Mouse (Mus musculus) cerebellum, adult 2 months (tissue): ENCODE results near the gene Hinfp. TPM values are rescaled to one million over a fixed set of nuclear protein-coding genes. Genes with fewer than 3 reads are reported as not detected.
"Not testable (repeated sequence)": the region's sequence is repeated elsewhere in the genome, so short reads cannot be mapped to it uniquely, and the experiment has no call there.

Source experiments
- DNase-seq, 2 experiments: peaks; one replicate each; pipeline ENCODE4 v3.0.0; 2021
- H3K27ac ChIP-seq: fragments of 200-500 bp; 2 replicates; pipeline ENCODE4 v1.5.1; 2012; ENCODE audit warnings: low read length, control low read depth, inconsistent platforms; ENCODE audit not compliant: insufficient read depth
- H3K27me3 ChIP-seq: fragments of 200-500 bp; 2 replicates; pipeline ENCODE4 v1.6.1; 2012; ENCODE audit warnings: inconsistent platforms, mild to moderate bottlenecking, low read length, moderate library complexity; ENCODE audit not compliant: control insufficient read depth, insufficient read depth
- H3K4me1 ChIP-seq: fragments of 200-500 bp; 2 replicates; pipeline ENCODE4 v1.6.1; 2011; ENCODE audit warnings: low read length; ENCODE audit not compliant: control insufficient read depth, insufficient read depth
- H3K4me3 ChIP-seq: fragments of 200-500 bp; replicated peaks from 2 replicates; pipeline ENCODE3; 2011; ENCODE audit warnings: mild to moderate bottlenecking, low read depth, low read length, control low read depth; ENCODE audit not compliant: insufficient read depth
- CTCF ChIP-seq: fragments of 200-500 bp; IDR thresholded peaks from 2 replicates; pipeline ENCODE4 v1.5.1; 2011; ENCODE audit warnings: low read depth, mild to moderate bottlenecking, control low read depth, low read length, moderate library complexity, borderline replicate concordance; ENCODE audit not compliant: insufficient read depth
- POLR2A ChIP-seq: fragments of 200-500 bp; IDR thresholded peaks from 2 replicates; pipeline ENCODE4 v1.6.1; 2011; ENCODE audit warnings: low read length, control low read depth, borderline replicate concordance; ENCODE audit not compliant: insufficient read depth
- WGBS: fragments of 180-500 bp; shearing (Covaris S2); methylation state at CpG from one replicate; pipeline ENCODE4 v1.1.7; 2018; 5-methylcytosine and 5-hydroxymethylcytosine counted together
- polyA plus RNA-seq: library from polyadenylated mRNA; depleted of rRNA; stranded (reverse); fragments of >200 nt; gene quantifications from 2 replicates; pipeline ENCODE4 v1.2.3, GENCODE M21; 2012

Gene Hinfp
- polyA plus RNA-seq, 1 experiment = 35.8 TPM

GRCm38 (mm10) chr9:44330736-44331135 is 25.3 kb upstream of the Hinfp start:
- H3K4me1 ChIP-seq = 0 out of 2 replicates have a peak, but pooled peaks cover 3% of the 10 kb centered on the region
- WGBS = 89% methylated on average over 6 of the region's 6 CpGs
- H3K27me3 ChIP-seq = no peaks in the 10 kb centered on the region
- no peak overlapping the region for H3K27ac ChIP-seq
- DNase-seq = no peak
- H3K4me3 ChIP-seq = no peak overlapping the region
- no peak for TF ChIP-seq CTCF
- no peak for TF ChIP-seq POLR2A

- H3K27ac ChIP-seq = no peak overlapping the region
- 55% methylated on average over 5 of the region's 5 CpGs for WGBS
- DNase-seq = no peak
- TF ChIP-seq CTCF (no peak), POLR2A (no peak)
- no peaks in the 10 kb centered on the region for H3K27me3 ChIP-seq
- H3K4me1 ChIP-seq = 0 out of 2 replicates have a peak, but pooled peaks cover 3% of the 10 kb centered on the region
- H3K4me3 ChIP-seq = no peak overlapping the region
These were observed 22.5 kb upstream of the Hinfp start for GRCm38 (mm10) chr9:44327926-44328325.

GRCm38 (mm10) chr9:44327064-44327711 is 21.7 kb upstream of the Hinfp start:
- no peak for DNase-seq
- Histone ChIP-seq H3K27me3 (no peaks in the 10 kb centered on the region), H3K4me3 (peak overlapping the region; percentile 70), H3K4me1 (0 out of 2 replicates have a peak, but pooled peaks cover 3% of the 10 kb centered on the region), H3K27ac (peak overlapping the region; percentile 47)
- TF ChIP-seq CTCF = no peak
- no peak for TF ChIP-seq POLR2A
- 2% methylated on average over 22 of the region's 22 CpGs for WGBS

GRCm38 (mm10) chr9:44326371-44327063 is 21.0 kb upstream of the Hinfp start:
- WGBS = under 1% methylated on average over 38 of the region's 38 CpGs
- H3K27me3 ChIP-seq = no peaks in the 10 kb centered on the region
- TF ChIP-seq CTCF (no peak), POLR2A (peak; percentile 65; the same call in 1 of the 2 replicates)
- H3K4me1 ChIP-seq = 0 out of 2 replicates have a peak, but pooled peaks cover 3% of the 10 kb centered on the region
- H3K4me3 ChIP-seq = peak overlapping the region; percentile 70
- peak; percentile 86 to 92 for DNase-seq
- peak overlapping the region; percentile 54 for H3K27ac ChIP-seq

GRCm38 (mm10) chr9:44325768-44326370 is 20.4 kb upstream of the Hinfp start, which contains the start of gene Dpagt1:
TSS of gene Dpagt1 (plus strand) at chr9:44326019.
- TF ChIP-seq POLR2A (no peak), CTCF (no peak)
- 2% methylated on average over 12 of the region's 12 CpGs for WGBS

GRCm38 (mm10) chr9:44325032-44325767 is 19.7 kb upstream of the Hinfp start:
- not testable (repeated sequence) for H3K4me3 ChIP-seq, DNase-seq, H3K4me1 ChIP-seq, H3K27me3 ChIP-seq
- H3K27ac ChIP-seq = peak overlapping the region; percentile 54; the same call in 1 of the 2 replicates
- WGBS = 51% methylated on average over 7 of the region's 8 CpGs

More at GRCm38 (mm10) chr9:44325768-44326370, 20.4 kb upstream of the Hinfp start, which contains the start of gene Dpagt1:
- no peak for DNase-seq
- Histone ChIP-seq H3K27ac (peak within 1 kb of the TSS; percentile 54), H3K27me3 (no peaks in the 10 kb centered on the region), H3K4me3 (peak within 1 kb of the TSS; percentile 70), H3K4me1 (0 out of 2 replicates have a peak, but pooled peaks cover 3% of the 10 kb centered on the region)

- Histone ChIP-seq H3K27me3 (no peaks in the 10 kb centered on the region), H3K4me3 (no peak overlapping the region), H3K27ac (no peak overlapping the region), H3K4me1 (0 out of 2 replicates have a peak, but pooled peaks cover 3% of the 10 kb centered on the region)
- no peak for DNase-seq
- TF ChIP-seq POLR2A (no peak), CTCF (no peak)
- 84% methylated on average over 6 of the region's 6 CpGs for WGBS
These were observed 18.7 kb upstream of the Hinfp start for GRCm38 (mm10) chr9:44324147-44324546.

GRCm38 (mm10) chr9:44323656-44324055 is 18.2 kb upstream of the Hinfp start:
- H3K27ac ChIP-seq, DNase-seq, H3K4me3 ChIP-seq, H3K27me3 ChIP-seq, H3K4me1 ChIP-seq: not testable (repeated sequence)
- 54% methylated on average over 4 of the region's 4 CpGs for WGBS
